Mouse (Mus musculus) liver, embryonic 14.5 days (tissue): Measurements from ENCODE around the gene Ints5. TPM values are rescaled to one million over a fixed set of nuclear protein-coding genes. Genes with fewer than 3 reads are reported as not detected.
A peak's percentile ranks its signal among the peaks of the same experiment; 100 is the strongest.

Source experiments
- ATAC-seq: fragments of 200-750 bp; cut with Nextera tagmentation; 2 replicates; pipeline ENCODE4 v1.8.0; 2017; ENCODE audit warnings: moderate number of reproducible peaks, mild to moderate bottlenecking, moderate library complexity; ENCODE audit not compliant: insufficient read depth
- DNase-seq, 3 experiments: peaks; one replicate each; pipeline ENCODE4 v3.0.0-alpha.2; 2012 to 2013; ENCODE audit warnings: low read depth in 3 of 3, low spot score in 3 of 3
- H3K27ac ChIP-seq: fragments of 300-500 bp; sonication (generic); 2 replicates; pipeline ENCODE4 v1.5.1; 2014; ENCODE audit warnings: moderate library complexity, mild to moderate bottlenecking, control low read depth, inconsistent platforms
- H3K27me3 ChIP-seq: fragments of 300-500 bp; sonication (generic); 2 replicates; pipeline ENCODE4 v1.6.1; 2014; ENCODE audit warnings: mild to moderate bottlenecking, low read length, moderate library complexity; ENCODE audit not compliant: control insufficient read depth, insufficient read depth
- H3K36me3 ChIP-seq: fragments of 300-500 bp; sonication (generic); replicated peaks from 2 replicates; pipeline ENCODE4 v1.6.1; 2014; ENCODE audit warnings: low read depth; ENCODE audit not compliant: control insufficient read depth, insufficient read depth
- H3K4me1 ChIP-seq, 2 experiments: fragments of 200-500 bp in 1 of 2; fragments of 300-500 bp in 1 of 2; sonication (generic) in 1 of 2; replicated peaks; 2 replicates each; pipeline ENCODE4 v1.6.1; 2012 to 2014; ENCODE audit warnings: antibody characterized with exemption in 1 of 2, inconsistent platforms in 1 of 2, low read length in 1 of 2; ENCODE audit not compliant: control insufficient read depth in 2 of 2, insufficient read depth in 2 of 2
- H3K4me2 ChIP-seq: fragments of 300-500 bp; sonication (generic); 2 replicates; pipeline ENCODE4 v1.6.1; 2014; ENCODE audit warnings: low read depth, mild to moderate bottlenecking, control low read depth, moderate library complexity
- H3K4me3 ChIP-seq, 2 experiments: fragments of 200-500 bp in 1 of 2; fragments of 300-500 bp in 1 of 2; sonication (generic) in 1 of 2; 2 replicates each; pipeline ENCODE4 v1.5.1; 2012 to 2014; ENCODE audit warnings: low read depth in 2 of 2, low read length in 2 of 2, mild to moderate bottlenecking in 2 of 2, control low read depth in 1 of 2, inconsistent platforms in 1 of 2, moderate library complexity in 1 of 2; ENCODE audit not compliant: insufficient read depth in 1 of 2
- H3K9ac ChIP-seq: fragments of 300-500 bp; sonication (generic); replicated peaks from 2 replicates; pipeline ENCODE4 v1.6.1; 2014; ENCODE audit warnings: mild to moderate bottlenecking, control low read depth, moderate library complexity
- H3K9me3 ChIP-seq: fragments of 300-500 bp; sonication (generic); 2 replicates; pipeline ENCODE4 v1.6.1; 2016; ENCODE audit warnings: low read length, mixed read lengths; ENCODE audit not compliant: control insufficient read depth
- CTCF ChIP-seq: IDR thresholded peaks from 2 replicates; pipeline ENCODE4 v1.5.1; 2016; ENCODE audit warnings: antibody characterized with exemption, low read depth, control low read depth
- EP300 ChIP-seq: IDR thresholded peaks from 2 replicates; pipeline ENCODE4 v1.6.1; 2016; ENCODE audit warnings: antibody characterized with exemption, low read depth
- WGBS: fragments of 180-500 bp; shearing (Covaris S2); extraction: QIAGEN DNeasy Blood & Tissue Kit; methylation state at CpG from one replicate; pipeline ENCODE4 v1.1.7; 2014; ENCODE audit not compliant: insufficient replicate concordance; 5-methylcytosine and 5-hydroxymethylcytosine counted together
- polyA plus RNA-seq, 2 experiments: library from polyadenylated mRNA; depleted of rRNA in 1 of 2; stranded (reverse) in 1 of 2; unstranded in 1 of 2; fragments of >200 nt; fragmentation: Nextera tagmentation in 1 of 2; extraction: Ambion mirVana in 1 of 2; gene quantifications; 2 replicates each; pipeline versions ENCODE4 v1.2.1 to v1.2.3; 2012 to 2014

The Ints5 gene
- polyA plus RNA-seq, 2 experiments = 12.2 to 14.7 TPM

- H3K27ac ChIP-seq = no peak overlapping the region
- DNase-seq = no peak
- ATAC-seq = no peak
- peaks cover 98% of the 10 kb centered on the region for H3K36me3 ChIP-seq
- H3K4me2 ChIP-seq = no peak overlapping the region
- no peak overlapping the region; the same call in 1 of the 2 replicates for H3K9ac ChIP-seq
- H3K27me3 ChIP-seq = no peaks in the 10 kb centered on the region
- no peak overlapping the region for H3K4me3 ChIP-seq
- 88% methylated on average over 5 of the region's 5 CpGs for WGBS
- H3K9me3 ChIP-seq = no peaks in the 10 kb centered on the region
- no peak for TF ChIP-seq CTCF
- TF ChIP-seq EP300 = no peak
- no peaks in the 10 kb centered on the region for H3K4me1 ChIP-seq
These were observed 19.0 kb downstream of the Ints5 start for GRCm38 (mm10) chr19:8911810-8912209.

GRCm38 (mm10) chr19:8914212-8914611 lies 21.4 kb downstream of the Ints5 start:
- no peak overlapping the region for H3K4me3 ChIP-seq
- TF ChIP-seq CTCF (no peak), EP300 (no peak)
- H3K4me1 ChIP-seq = no peaks in the 10 kb centered on the region
- no peak overlapping the region for H3K9ac ChIP-seq
- DNase-seq (no peak), ATAC-seq (no peak)
- no peaks in the 10 kb centered on the region for H3K9me3 ChIP-seq
- 86% methylated on average over 3 of the region's 3 CpGs for WGBS
- H3K4me2 ChIP-seq = no peak overlapping the region
- no peaks in the 10 kb centered on the region for H3K27me3 ChIP-seq
- peaks cover 74% of the 10 kb centered on the region for H3K36me3 ChIP-seq
- no peak overlapping the region for H3K27ac ChIP-seq

- ATAC-seq = no peak
- no peak overlapping the region for H3K4me2 ChIP-seq
- H3K9me3 ChIP-seq = no peaks in the 10 kb centered on the region
- peaks cover 30% of the 10 kb centered on the region for H3K36me3 ChIP-seq
- TF ChIP-seq CTCF (no peak), EP300 (no peak)
- H3K4me3 ChIP-seq = no peak overlapping the region
- peaks cover 17 to 19% of the 10 kb centered on the region in 2 experiments for H3K4me1 ChIP-seq
- 68% methylated on average over 3 of the region's 3 CpGs for WGBS
- H3K27ac ChIP-seq = no peak overlapping the region
- H3K9ac ChIP-seq = no peak overlapping the region
- no peak for DNase-seq
- no peaks in the 10 kb centered on the region for H3K27me3 ChIP-seq
These were observed 26.2 kb downstream of the Ints5 start for GRCm38 (mm10) chr19:8919000-8919399.

GRCm38 (mm10) chr19:8919684-8920072 lies 26.9 kb downstream of the Ints5 start:
- ATAC-seq = no peak
- Histone ChIP-seq H3K4me1 (peaks cover 17 to 19% of the 10 kb centered on the region in 2 experiments), H3K9ac (peak overlapping the region; percentile 75), H3K9me3 (no peaks in the 10 kb centered on the region), H3K27me3 (no peaks in the 10 kb centered on the region), H3K36me3 (peaks cover 23% of the 10 kb centered on the region), H3K27ac (peak overlapping the region; percentile 92), H3K4me2 (peak overlapping the region; percentile 98), H3K4me3 (peak overlapping the region; percentile 85 to 94)
- 67% methylated on average over 6 of the region's 6 CpGs for WGBS
- TF ChIP-seq CTCF = no peak
- no peak for TF ChIP-seq EP300
- no peak for DNase-seq

- Histone ChIP-seq H3K4me2 (peak within 1 kb of the TSS; percentile 98), H3K36me3 (peaks cover 18% of the 10 kb centered on the region), H3K27ac (peak within 1 kb of the TSS; percentile 92), H3K27me3 (no peaks in the 10 kb centered on the region), H3K4me3 (peak within 1 kb of the TSS; percentile 85 to 94), H3K9ac (peak within 1 kb of the TSS; percentile 75), H3K4me1 (peaks cover 17 to 19% of the 10 kb centered on the region in 2 experiments), H3K9me3 (no peaks in the 10 kb centered on the region)
- peak; percentile 81 to 82 (median 81) for DNase-seq
- no peak for TF ChIP-seq CTCF
- TF ChIP-seq EP300 = no peak
- 1% methylated on average over 49 of the region's 50 CpGs for WGBS
- peak; percentile 95 for ATAC-seq
These were observed 27.4 kb downstream of the Ints5 start, which contains the start of gene B3gat3 for GRCm38 (mm10) chr19:8920073-8920736. B3gat3 (plus strand) TSS chr19:8920374.
